Mouse (Mus musculus) left cerebral cortex, adult 11 months (tissue): Measurements from ENCODE around the gene Gm10638.

Experiments used
- DNase-seq: peaks from one replicate; pipeline ENCODE4 v3.0.0; 2022; ENCODE audit warnings: low spot score

The Gm10638 gene

GRCm38 (mm10) chr8:86745221-86745934 is at the start of gene Gm10638, which contains the start of gene Siah1a:
Gm10638 (plus strand) TSS chr8:86745699.
Siah1a (minus strand) TSS chr8:86745934.
- peak; percentile 36 for DNase-seq

DNA sequence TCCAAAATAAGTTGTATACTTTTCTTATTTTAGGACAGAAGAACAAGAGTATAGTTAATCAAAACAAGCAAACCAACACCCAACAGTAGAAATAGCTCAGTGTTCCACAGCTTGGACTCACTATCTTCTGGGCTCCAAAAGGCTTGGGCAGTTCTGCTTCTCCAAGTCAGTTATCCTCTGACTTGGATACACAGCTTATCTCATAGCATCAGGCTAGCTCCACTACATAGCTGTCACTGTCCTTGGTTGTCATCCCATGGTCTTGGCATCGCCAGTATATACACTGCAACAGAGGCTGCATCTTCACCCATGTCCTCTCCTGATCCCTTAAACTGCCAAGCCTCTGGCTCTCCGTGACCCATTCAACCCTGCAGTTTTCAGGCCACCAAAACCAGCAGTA is 49.8 kb upstream of the Gm10638 start:
- no peak for DNase-seq

DNA sequence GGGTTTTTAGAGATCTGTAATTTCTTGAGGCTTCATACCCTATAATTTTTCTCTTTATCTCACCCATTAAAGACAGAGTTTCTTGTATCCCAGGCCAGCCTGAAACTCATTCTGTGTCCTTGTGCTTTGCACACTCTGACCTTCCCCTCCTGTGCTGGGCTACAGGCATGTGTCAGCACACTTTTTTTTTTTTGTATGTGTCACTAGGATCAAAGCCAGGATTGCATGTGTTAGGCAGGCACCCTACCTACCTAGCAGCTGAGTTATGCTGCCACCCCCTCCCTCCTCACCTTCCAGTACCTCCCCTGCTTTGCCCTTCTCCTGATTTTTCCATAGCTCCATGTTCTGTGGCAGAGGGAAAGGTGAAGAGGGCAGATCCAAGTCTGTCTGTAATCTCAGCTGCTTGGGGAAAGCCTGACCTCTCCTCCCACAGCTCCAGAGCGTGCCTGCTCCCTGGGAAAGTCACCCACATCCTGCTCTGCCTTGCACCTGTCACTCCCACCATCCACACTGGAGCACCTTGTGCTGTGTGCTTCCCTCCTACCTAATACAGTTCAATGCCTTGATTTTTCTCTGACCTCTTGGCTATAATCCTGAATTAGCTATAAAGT is 46.6 kb upstream of the Gm10638 start:
- DNase-seq, result no peak

DNA sequence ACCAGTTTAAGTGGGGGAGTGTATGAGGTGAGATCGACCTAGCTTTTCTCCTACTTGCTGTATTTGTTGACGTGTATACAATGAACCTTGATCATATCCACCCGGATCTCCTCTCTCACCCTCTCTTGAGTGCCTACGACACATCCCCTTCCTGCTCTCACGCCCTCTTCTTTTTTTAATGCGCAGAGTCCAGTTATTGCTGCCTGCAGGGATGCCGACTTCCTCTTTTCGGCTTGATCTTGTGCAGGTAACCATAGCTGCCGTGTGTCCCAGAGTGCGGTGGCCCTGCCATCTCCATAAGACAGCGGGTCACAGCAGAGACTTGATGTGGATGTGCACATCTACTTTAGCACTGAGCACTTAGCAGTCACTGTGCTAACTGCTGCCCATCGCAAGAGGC is 46.0 kb upstream of the Gm10638 start:
- no peak for DNase-seq

- no peak for DNase-seq
Observed at GRCm38 (mm10) chr8:86702453-86702852, 43.0 kb upstream of the Gm10638 start.

DNA sequence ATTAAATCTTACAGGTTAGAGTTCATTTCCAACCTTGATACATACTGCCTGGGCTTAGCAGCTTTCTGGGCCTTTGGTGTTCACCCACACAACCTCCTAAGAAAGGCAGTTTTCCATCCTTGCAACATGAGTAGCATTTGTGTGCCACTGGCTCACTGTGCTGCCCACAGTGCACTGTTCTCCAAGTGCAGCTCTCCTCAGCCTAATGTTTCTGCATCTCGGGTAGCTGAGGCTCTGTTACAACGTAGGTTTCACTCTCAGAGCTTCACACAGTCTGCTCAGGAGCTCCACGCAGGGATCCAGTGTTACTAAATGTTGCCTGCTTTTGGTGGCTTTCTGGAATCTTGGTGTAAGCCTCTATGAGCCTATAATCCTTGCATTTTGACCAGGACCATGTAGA is 40.2 kb upstream of the Gm10638 start:
- no peak for DNase-seq

- no peak for DNase-seq
Observed at GRCm38 (mm10) chr8:86706756-86707155, 38.7 kb upstream of the Gm10638 start.

DNA sequence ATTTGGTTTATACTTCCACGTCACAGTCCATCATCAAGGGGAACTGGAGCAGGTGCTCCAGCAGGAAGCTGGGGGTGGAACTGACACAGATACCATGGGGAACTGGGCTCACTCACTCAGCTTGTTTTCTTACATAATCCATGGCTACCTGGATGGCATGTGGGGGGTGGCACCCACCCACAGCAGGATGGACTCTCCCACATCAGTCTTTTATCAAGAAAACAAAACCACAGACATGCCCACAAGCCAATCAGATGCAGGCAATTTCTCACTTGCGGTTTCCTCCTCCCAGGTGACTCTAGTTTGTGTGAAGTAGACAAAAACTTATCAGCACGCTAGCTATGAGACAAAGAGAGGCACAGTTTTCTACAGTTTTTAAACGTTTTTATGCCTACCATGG is 37.6 kb upstream of the Gm10638 start:
- no peak for DNase-seq

GRCm38 (mm10) chr8:86712594-86712993 is 32.9 kb upstream of the Gm10638 start:
- no peak for DNase-seq

DNA sequence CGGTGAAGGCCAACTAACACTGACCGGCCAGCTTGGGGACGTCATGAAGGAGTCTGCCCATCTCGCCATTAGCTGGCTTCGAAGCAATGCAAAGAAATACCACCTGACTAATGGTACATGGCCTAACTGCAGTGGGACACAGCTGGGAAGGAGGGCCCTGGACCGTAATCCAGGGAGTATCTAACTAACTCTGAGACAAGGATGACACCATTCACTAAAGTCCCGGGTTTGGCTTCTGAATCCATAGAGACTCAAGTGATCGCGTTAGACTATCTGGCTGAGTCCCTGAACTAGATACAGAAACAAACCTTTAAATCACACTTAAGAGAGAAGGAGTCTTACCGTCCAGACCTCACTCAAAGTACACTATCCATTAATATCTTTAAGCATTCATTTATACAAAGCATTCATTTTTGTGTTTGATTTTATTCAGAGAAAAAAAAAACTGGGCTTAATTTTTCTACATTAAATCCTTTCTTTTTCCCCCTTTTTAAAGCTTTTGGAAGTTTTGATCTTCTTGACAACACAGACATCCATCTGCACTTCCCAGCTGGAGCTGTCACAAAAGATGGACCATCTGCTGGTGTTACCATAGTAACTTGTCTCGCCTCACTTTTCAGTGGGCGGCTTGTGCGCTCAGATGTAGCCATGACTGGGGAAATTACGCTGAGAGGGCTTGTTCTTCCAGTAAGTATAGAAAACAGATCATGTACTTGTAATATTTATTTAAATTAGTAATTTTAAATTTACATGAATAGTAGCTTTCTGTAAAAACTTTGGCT is 31.9 kb upstream of the Gm10638 start:
- DNase-seq, result peak; percentile 68

GRCm38 (mm10) chr8:86718332-86718994 is 27.0 kb upstream of the Gm10638 start:
- no peak for DNase-seq

- DNase-seq, result no peak
Observed at GRCm38 (mm10) chr8:86719368-86719767, 26.1 kb upstream of the Gm10638 start.

DNA sequence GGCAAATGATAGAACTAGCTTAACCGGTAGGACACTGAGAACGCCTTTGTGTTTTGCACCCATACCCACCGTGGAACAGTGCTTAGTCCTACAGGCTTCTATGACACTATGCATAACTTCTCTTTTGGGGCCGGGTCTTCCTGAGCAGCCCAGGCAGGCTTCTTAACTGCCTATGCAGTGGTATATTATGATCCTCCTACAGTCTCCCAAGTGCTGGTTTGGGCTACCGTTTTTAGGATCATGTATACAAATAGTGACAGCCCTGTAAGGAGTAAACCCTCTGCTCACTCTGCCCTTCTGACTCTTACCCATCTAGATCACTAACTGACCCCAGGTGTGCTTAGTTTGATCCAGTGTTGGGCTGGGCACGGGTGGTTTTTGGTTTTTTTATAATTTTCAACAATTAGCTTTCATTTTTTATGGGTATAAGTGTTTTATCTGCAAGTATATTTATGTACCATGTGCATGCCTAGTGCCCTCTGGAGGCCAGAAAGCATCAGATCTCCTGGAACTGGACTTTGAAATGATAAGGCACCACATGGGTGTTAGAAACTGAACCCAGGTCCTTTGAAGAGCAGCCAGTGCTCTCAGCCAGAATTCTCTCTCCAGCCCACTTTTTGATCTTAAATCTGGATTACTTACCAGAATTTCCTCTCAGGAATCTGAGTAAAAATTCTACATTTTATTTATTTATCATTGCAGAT is 24.6 kb upstream of the Gm10638 start:
- no peak for DNase-seq

DNA sequence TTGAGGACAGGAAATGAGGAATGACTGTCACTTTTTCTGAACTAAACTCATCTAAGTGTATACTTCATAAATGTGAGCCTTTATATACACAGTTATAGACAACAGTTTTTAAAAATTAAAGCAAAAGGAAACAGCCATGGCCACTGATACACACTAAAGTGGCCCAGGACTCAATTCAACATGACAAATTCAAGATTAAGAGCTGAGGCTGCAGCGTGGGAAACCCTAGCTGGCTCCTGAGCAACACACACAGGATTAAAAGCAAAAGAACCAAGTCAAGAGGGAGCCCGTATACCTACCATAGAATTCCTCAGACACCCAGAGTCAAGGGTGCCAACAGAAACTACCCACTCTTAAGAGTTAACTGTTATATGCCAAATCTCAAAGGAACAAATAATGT is 24.0 kb upstream of the Gm10638 start:
- no peak for DNase-seq

GRCm38 (mm10) chr8:86726959-86727358 is 18.5 kb upstream of the Gm10638 start:
- DNase-seq, result no peak

DNA sequence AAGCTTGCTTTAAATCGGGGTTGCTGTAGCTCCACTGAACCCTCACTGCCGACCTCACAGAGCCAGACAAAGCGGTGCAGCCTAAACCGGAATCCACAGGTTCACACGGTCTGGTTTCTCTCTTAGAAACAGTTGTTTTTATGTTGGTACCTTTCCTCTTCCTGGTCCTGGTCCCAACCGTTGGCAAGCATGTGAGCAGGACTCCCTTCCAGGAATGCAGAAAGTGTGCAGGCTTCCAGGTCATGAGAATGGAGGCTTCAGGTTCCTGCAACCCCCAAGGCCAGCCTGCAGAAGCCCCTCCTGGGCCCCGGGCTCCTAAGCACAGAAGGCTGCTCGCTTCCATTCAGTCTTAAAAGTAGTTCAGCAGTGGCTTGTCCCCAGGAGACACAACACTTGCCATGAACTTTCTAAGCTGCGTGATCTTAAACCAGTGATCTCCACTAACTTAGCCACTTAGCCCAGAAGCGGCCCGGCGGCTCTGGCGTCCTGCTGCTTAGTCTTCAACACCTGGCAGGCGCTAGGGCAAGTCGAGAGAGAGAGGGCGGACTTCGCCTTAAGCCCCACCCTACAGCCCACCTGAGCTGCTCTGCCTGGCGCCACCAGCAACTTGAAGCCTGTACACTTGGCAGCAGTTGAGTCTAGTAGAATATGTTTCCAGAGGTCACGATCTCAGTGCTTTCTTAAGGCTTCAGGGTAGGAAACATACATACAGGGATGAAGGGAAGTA is 17.1 kb upstream of the Gm10638 start:
- DNase-seq, result no peak

- DNase-seq, result no peak
Observed at GRCm38 (mm10) chr8:86730303-86730702, 15.2 kb upstream of the Gm10638 start.

- DNase-seq, result no peak
Observed at GRCm38 (mm10) chr8:86730860-86731259, 14.6 kb upstream of the Gm10638 start.

- DNase-seq, result no peak
Observed at GRCm38 (mm10) chr8:86734171-86734570, 11.3 kb upstream of the Gm10638 start.

DNA sequence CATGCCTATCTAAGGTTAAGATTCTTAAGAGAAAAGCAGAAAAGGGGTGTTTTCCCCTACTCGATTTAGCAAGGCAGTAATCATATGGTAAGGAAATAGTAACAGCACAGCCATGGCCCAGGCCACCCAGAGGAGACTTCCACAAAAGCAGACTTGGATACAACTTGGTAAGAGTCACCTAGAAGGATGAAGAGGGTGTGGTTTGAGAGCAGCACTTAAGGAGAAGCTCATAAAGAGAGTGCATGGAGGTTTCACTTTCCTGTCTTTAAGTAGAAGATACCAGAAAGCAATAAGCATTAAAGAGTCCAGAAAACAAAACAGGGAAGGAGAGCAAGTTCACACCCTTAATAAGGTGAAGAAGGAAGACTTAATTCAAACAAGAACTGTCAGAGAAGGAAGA is 10.5 kb upstream of the Gm10638 start:
- no peak for DNase-seq

- DNase-seq, result no peak
Observed at GRCm38 (mm10) chr8:86735446-86736111, 9.9 kb upstream of the Gm10638 start.
